Mouse (Mus musculus): ENCODE data around the gene Otud7b. TPM values are rescaled to one million over a fixed set of nuclear protein-coding genes. Genes with fewer than 3 reads are reported as not detected.

The Otud7b gene
- 14.9 and 17.2 TPM in 2 replicates for polyA plus RNA-seq (2015; fragmentation: Nextera tagmentation; extraction: Ambion mirVana)

DNA sequence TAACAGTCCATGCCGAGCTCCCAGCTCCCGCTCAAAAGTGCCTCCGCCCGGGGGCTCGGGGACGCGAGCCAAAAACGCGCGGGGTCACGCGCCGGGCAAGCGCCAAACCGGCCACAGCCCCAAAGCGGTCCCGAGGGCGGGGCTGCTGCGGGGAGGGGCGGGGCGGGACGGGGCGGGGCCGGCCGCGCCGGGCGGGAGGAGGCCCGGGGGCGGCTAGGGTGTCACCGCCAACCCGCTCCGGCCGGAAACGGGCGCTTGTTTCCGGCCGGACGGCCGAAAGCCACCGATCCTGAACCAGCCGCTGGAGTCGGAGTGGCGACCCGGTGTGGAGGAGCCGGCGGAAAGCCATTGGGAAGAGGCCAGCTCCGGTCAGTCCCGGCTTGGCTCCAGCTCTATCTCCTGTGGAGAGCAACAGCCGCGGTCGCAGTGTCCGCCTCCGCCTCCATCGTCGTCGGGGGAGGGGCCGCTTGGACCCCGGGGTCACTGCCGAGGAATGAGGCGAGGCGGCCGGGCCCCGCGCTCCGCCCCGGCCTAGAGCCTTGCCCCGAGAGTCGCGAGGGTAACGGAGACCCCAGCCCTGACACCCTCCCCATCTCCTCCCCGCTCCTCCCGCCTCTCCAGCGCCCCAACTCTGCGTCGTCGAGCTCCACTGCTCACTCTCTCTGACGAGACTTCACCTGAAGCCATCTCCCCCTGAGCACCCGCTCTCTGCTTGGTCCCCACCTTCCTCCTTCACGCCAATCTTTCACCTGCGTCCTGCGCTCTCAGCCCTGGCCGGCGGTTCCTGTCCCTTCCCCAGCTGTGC is at the start of gene Otud7b:
Gene Otud7b, plus strand, starts transcription at position 267 of the 805 bp plus-strand sequence.
- under 1% methylated on average over 84 of the region's 84 CpGs for WGBS
- H3K36me3 ChIP-seq = peaks cover 13% of the 10 kb centered on the region
- ATAC-seq (ENCODE audit: extremely low read depth, insufficient number of reproducible peaks, low FRiP score, low TSS enrichment) = peak; percentile 93

DNA sequence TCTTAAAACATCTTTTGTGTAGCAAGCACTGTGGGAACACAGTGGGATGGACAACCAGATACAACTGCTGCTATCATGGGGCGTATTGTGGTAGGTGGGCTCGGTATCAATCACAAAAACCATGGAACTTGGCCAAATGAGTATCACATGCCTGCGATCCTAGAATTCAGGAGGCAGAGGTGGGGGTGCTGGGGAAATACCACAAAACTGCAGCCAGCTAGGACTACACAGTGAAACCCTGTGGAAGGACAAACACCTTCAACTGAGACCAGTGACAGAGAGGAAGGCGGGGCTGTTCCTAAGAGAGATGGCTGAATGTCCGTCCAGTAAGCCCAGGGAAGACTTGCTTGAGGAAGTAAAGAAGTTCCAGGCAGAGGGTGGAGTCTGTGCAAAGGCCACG is 49.0 kb upstream of the Otud7b start:
- 84% methylated on average over 6 of the region's 6 CpGs for WGBS
- Histone ChIP-seq H3K9me3 (no peaks in the 10 kb centered on the region), H3K9ac (no peak overlapping the region), H3K4me3 (no peak overlapping the region), H3K36me3 (peaks cover 27% of the 10 kb centered on the region), H3K27ac (replicated peaks) (no peak overlapping the region), H3K4me1 (peaks cover 17% of the 10 kb centered on the region), H3K4me2 (no peak overlapping the region), H3K27me3 (replicated peaks) (no peaks in the 10 kb centered on the region)
- no peak for ATAC-seq (ENCODE audit: extremely low read depth, insufficient number of reproducible peaks, low FRiP score, low TSS enrichment)

More for the DNA sequence above, at the start of gene Otud7b:
- Histone ChIP-seq H3K9ac (peak within 1 kb of the TSS; percentile 93), H3K4me3 (peak within 1 kb of the TSS; percentile 93), H3K27ac (replicated peaks) (peak within 1 kb of the TSS; percentile 96), H3K9me3 (no peaks in the 10 kb centered on the region), H3K4me1 (peaks cover 50% of the 10 kb centered on the region), H3K27me3 (replicated peaks) (no peaks in the 10 kb centered on the region), H3K4me2 (peak within 1 kb of the TSS; percentile 89)

DNA sequence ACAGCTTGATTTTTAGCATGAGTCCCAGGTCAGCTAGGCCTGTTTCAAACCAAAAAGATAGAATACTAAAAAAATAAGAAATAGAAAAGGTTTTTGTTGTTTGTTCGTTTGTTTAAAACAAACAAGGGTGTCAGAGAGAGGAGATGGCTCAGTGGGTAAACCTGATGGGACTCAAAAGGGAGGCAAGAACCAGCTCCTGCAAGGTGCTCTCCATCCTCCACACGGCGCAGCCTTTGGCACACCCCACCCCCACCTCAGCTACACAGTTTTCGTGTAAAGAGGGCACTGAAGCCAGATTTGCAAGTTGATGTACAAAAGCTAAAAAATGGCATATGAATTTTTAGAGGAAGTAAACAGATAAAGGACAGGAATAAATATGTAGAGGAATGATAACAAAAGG is 48.3 kb upstream of the Otud7b start:
- Histone ChIP-seq H3K4me3 (no peak overlapping the region), H3K4me2 (no peak overlapping the region), H3K27ac (replicated peaks) (no peak overlapping the region), H3K27me3 (replicated peaks) (no peaks in the 10 kb centered on the region), H3K9ac (no peak overlapping the region), H3K4me1 (peaks cover 17% of the 10 kb centered on the region), H3K36me3 (peaks cover 27% of the 10 kb centered on the region), H3K9me3 (no peaks in the 10 kb centered on the region)
- ATAC-seq (ENCODE audit: extremely low read depth, insufficient number of reproducible peaks, low FRiP score, low TSS enrichment) = no peak
- WGBS = 73% methylated on average over 4 of the region's 4 CpGs

DNA sequence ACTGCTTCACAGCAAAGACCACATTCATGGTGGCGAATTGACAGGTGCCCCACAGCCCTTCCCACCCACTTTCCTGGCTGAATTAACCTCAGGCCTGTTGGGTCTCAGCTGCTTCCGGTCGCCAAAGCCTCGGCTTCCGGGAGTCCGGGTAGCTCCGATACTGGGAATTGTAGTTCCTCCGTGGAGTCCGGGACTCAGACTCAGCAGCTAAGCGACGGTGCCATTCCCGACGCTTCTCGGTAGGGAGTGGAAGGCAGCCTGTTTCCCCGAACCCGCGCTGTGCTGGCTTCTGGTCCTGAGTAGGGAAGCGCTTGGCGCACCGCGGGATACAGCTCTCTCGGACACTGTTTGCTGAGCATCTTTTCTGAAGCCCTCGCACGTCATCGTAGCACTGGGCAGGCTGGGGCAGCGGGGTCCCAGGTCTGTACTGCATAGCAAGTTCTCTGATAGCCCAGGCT is 46.6 kb upstream of the Otud7b start:
- ATAC-seq (ENCODE audit: extremely low read depth, insufficient number of reproducible peaks, low FRiP score, low TSS enrichment) = peak; percentile 71
- Histone ChIP-seq H3K4me2 (peak overlapping the region; percentile 86), H3K9me3 (no peaks in the 10 kb centered on the region), H3K27ac (replicated peaks) (peak overlapping the region; percentile 89), H3K4me3 (peak overlapping the region; percentile 76), H3K27me3 (replicated peaks) (no peaks in the 10 kb centered on the region), H3K36me3 (peaks cover 22% of the 10 kb centered on the region), H3K4me1 (peaks cover 17% of the 10 kb centered on the region), H3K9ac (peak overlapping the region; percentile 86)
- 0% methylated on average over 26 of the region's 26 CpGs for WGBS

DNA sequence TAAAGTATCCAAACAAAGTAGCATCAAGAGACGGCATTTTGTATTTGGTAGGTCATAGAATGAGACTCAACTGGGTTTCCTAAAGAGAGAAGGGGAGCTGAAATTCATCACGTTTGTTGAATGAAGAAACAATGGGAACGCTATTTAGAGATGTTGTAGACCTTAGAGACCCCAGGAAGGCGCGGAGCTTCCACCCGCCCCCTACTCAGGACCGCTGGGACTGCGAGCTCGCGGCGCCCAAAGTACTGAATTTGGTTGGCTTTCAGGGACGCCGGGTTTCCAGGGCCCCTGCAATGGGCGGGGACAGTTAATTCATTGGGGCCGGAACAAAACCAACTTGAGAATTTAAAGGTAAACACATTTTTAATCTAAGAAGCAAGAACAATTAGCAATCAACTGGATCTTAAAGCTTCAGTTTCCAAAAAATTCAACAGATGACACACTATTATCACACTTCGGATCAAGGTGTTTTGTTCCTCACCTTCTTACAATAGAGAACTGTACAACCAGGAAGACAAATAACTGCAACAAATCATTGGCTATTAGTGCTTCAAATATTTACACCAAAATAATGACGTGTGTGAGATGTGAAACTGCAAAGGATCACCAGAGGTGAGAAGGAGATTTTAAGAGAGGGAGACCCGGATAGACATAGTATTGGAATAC is 46.0 kb upstream of the Otud7b start, which contains the start of gene Vps45:
Gene Vps45, minus strand, starts transcription at position 236 of the 666 bp plus-strand sequence.
- peaks cover 18% of the 10 kb centered on the region for H3K36me3 ChIP-seq
- H3K9ac ChIP-seq = peak within 1 kb of the TSS; percentile 86
- H3K27me3 ChIP-seq (replicated peaks) = no peaks in the 10 kb centered on the region
- H3K4me2 ChIP-seq = peak within 1 kb of the TSS; percentile 86
- H3K9me3 ChIP-seq = no peaks in the 10 kb centered on the region
- H3K27ac ChIP-seq (replicated peaks) = peak within 1 kb of the TSS; percentile 89
- ATAC-seq (ENCODE audit: extremely low read depth, insufficient number of reproducible peaks, low FRiP score, low TSS enrichment) = no peak; the same call in 1 of the 2 replicates
- 2% methylated on average over 18 of the region's 18 CpGs for WGBS
- peak within 1 kb of the TSS; percentile 76 for H3K4me3 ChIP-seq
- peaks cover 17% of the 10 kb centered on the region for H3K4me1 ChIP-seq

DNA sequence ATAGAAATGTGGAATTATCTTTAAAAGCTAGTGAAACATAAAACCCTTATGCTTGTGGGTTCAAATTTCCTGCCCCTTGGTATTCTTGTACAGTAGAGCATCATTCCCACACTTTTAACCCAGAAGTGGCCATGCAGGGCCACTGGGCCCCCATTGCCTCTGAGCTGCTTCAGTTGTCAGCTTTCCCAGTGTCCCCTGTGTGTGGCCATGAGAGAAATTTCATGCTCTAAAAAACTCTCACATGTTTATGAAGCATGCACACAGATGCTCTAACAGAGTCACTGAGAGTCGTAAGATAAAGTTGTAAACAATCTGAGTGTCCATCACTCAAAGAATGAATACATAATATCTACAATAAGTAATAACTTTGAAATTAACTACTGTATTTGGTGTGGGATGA is 44.2 kb upstream of the Otud7b start:
- Histone ChIP-seq H3K27ac (replicated peaks) (no peak overlapping the region), H3K36me3 (peaks cover 7% of the 10 kb centered on the region), H3K4me3 (no peak overlapping the region), H3K4me2 (no peak overlapping the region), H3K9me3 (no peaks in the 10 kb centered on the region), H3K9ac (no peak overlapping the region), H3K27me3 (replicated peaks) (no peaks in the 10 kb centered on the region), H3K4me1 (peaks cover 17% of the 10 kb centered on the region)
- 72% methylated on average over 1 of the region's 1 CpGs for WGBS
- no peak for ATAC-seq (ENCODE audit: extremely low read depth, insufficient number of reproducible peaks, low FRiP score, low TSS enrichment)

DNA sequence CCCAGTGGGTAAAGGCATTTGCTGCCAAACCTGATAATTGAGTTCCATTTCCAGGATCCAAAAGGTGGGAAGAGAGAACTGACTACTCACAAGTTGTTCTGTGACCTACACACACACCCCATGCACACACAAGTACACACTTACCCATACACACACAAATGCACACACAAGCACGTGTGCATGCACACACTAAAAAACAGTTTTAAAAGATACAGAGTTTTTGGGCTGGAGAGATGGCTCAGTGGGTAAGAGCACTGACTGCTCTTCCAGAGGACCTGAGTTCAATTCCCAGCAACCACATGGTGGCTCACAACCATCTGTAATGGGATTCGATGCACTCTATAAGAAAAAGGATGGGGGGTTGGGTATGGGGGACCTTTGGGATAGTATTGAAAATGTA is 41.0 kb upstream of the Otud7b start:
- no peaks in the 10 kb centered on the region for H3K27me3 ChIP-seq (replicated peaks)
- no peak overlapping the region for H3K27ac ChIP-seq (replicated peaks)
- 70% methylated on average over 2 of the region's 2 CpGs for WGBS
- no peaks in the 10 kb centered on the region for H3K36me3 ChIP-seq
- no peaks in the 10 kb centered on the region for H3K9me3 ChIP-seq
- peaks cover 6% of the 10 kb centered on the region for H3K4me1 ChIP-seq
- no peak overlapping the region for H3K9ac ChIP-seq
- no peak overlapping the region for H3K4me3 ChIP-seq
- H3K4me2 ChIP-seq = no peak overlapping the region
- no peak for ATAC-seq (ENCODE audit: extremely low read depth, insufficient number of reproducible peaks, low FRiP score, low TSS enrichment)

DNA sequence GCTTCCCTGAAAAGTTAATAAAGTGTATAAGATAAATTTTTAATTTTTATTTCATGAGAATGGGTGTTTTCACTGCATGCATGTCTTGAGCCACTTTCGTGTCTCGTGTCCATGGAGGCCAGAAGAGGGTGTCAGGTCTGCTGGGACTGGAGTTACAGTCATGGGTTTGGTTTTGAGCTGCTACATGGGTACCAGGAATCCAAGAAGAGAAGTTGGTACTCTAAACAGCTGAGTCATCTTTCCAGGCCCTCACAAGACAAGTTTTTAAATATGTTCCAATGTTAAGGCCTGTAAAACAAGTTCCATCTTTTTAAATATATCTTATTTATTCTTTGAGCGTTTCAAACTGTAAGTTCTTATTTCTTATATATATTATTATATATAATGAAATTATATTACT is 40.1 kb upstream of the Otud7b start:
- no peaks in the 10 kb centered on the region for H3K9me3 ChIP-seq
- no peak for ATAC-seq (ENCODE audit: extremely low read depth, insufficient number of reproducible peaks, low FRiP score, low TSS enrichment)
- no peaks in the 10 kb centered on the region for H3K27me3 ChIP-seq (replicated peaks)
- H3K4me1 ChIP-seq = no peaks in the 10 kb centered on the region; the same call in 1 of the 2 replicates
- 84% methylated on average over 3 of the region's 3 CpGs for WGBS
- no peak overlapping the region for H3K9ac ChIP-seq
- H3K4me3 ChIP-seq = no peak overlapping the region
- H3K27ac ChIP-seq (replicated peaks) = no peak overlapping the region
- H3K4me2 ChIP-seq = no peak overlapping the region
- no peaks in the 10 kb centered on the region for H3K36me3 ChIP-seq

DNA sequence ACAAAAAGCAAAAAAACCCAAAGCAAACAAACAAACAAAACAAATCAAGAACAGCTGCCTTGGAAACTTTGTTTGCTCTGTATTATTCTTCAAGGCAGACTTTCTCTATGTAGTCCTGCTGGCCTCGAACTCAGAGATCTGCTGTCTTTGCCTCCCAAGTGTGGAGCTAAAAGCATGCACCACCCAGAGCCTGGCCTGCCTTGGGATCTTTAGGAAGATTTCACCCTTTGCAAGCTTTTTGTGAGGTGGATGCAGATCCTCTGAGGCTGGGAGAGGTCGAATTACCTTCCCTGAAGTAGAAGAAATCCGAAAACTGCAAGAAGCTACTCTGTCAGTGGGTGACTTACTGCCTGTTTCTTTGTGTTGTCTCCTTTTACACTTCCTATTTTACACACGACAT is 39.2 kb upstream of the Otud7b start:
- Histone ChIP-seq H3K4me3 (no peak overlapping the region), H3K9me3 (no peaks in the 10 kb centered on the region), H3K27ac (replicated peaks) (no peak overlapping the region), H3K4me2 (no peak overlapping the region), H3K27me3 (replicated peaks) (no peaks in the 10 kb centered on the region), H3K36me3 (no peaks in the 10 kb centered on the region), H3K4me1 (peaks cover 2% of the 10 kb centered on the region), H3K9ac (no peak overlapping the region)
- WGBS = 38% methylated on average over 4 of the region's 4 CpGs
- no peak for ATAC-seq (ENCODE audit: extremely low read depth, insufficient number of reproducible peaks, low FRiP score, low TSS enrichment)

DNA sequence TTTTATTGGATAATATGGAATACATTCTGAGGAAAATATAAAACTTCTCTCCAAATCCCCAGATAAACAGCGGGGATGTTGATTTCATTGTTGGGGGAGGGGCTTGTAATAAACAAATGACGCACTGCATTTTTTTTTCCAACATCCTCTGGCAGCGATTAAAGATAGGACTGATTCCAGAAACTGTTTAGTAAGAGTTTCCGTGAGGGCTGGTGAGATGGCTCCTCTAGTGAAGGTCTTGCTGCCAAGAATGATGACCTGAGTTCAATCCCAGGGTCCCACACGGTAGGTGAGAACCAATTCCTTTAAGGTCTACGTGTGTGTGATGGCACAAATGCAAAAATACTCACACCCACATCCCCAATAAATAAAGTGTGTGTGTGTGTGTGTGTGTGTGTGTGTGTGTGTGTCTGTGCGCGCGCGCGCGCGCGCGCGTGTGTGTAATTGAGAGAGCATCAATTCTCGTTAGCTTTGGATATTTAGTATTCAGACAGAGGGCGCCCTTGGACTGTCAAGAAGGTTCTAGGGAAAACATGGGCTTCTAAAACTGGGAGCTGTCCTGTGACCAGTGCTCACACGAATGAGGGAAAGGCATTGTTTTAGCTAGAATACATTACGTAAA is 38.5 kb upstream of the Otud7b start:
- 0 out of 2 replicates have a peak overlapping the region, but pooled peaks have one; percentile 33 for H3K9ac ChIP-seq
- H3K36me3 ChIP-seq = no peaks in the 10 kb centered on the region
- H3K27me3 ChIP-seq (replicated peaks) = no peaks in the 10 kb centered on the region
- H3K4me1 ChIP-seq = peaks cover 4% of the 10 kb centered on the region
- H3K9me3 ChIP-seq = no peaks in the 10 kb centered on the region
- H3K27ac ChIP-seq (replicated peaks) = no peak overlapping the region
- peak overlapping the region; percentile 14; the same call in 1 of the 2 replicates for H3K4me3 ChIP-seq
- H3K4me2 ChIP-seq = peak overlapping the region; percentile 60
- 26% methylated on average over 20 of the region's 20 CpGs for WGBS
- ATAC-seq (ENCODE audit: extremely low read depth, insufficient number of reproducible peaks, low FRiP score, low TSS enrichment) = no peak

DNA sequence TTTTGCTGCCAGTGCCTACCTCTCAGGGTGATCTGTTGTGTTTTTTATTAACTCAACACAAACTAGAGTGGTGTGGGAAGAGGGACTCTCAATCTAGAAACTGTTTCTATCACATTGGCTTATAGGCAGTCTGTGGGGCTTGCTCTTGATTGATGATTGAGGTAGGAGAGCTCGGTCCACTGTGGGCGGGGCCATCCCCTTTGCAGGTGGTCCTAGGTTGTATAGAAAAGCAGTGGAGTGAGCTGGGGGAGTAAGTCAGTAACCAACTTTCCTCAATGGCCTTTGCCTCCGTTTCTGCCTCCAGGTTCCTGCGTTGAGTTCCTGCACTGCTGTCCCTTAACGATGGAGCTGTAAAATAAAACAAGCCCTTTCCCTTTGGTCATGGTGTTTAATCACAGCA is 37.6 kb upstream of the Otud7b start:
- H3K36me3 ChIP-seq = no peaks in the 10 kb centered on the region
- no peak overlapping the region for H3K27ac ChIP-seq (replicated peaks)
- H3K9me3 ChIP-seq = no peaks in the 10 kb centered on the region
- ATAC-seq (ENCODE audit: extremely low read depth, insufficient number of reproducible peaks, low FRiP score, low TSS enrichment) = no peak
- H3K4me1 ChIP-seq = peaks cover 4% of the 10 kb centered on the region
- H3K4me3 ChIP-seq = no peak overlapping the region
- no peaks in the 10 kb centered on the region for H3K27me3 ChIP-seq (replicated peaks)
- no peak overlapping the region for H3K9ac ChIP-seq
- no peak overlapping the region for H3K4me2 ChIP-seq
- 80% methylated on average over 5 of the region's 5 CpGs for WGBS

Data from heart, embryonic 13.5 days (tissue).